Mouse (Mus musculus) spleen, postnatal 36 days (tissue): ENCODE measurements around the gene Il17re.

ENCODE experiments used
- DNase-seq, 2 experiments: peaks; one replicate each; pipeline ENCODE4 v3.0.0; 2022; ENCODE audit warnings: low spot score in 2 of 2, mixed read lengths in 1 of 2

The Il17re gene

DNA sequence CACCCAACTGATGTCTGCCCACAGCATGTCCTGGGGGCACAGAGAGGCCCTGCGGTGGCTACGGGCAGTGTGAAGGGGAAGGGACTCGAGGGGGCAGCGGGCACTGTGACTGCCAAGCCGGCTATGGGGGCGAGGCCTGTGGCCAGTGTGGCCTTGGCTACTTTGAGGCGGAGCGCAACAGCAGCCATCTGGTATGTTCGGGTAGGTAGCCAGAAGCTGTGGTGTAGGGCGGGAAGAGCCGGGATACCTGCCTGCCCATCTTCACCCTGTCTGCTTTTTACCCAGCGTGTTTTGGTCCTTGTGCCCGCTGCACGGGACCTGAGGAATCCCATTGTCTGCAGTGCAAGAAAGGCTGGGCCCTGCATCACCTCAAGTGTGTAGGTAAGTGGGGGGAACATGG is 31.1 kb downstream of the Il17re start:
- no peak for DNase-seq

GRCm38 (mm10) chr6:113492101-113492864 is 34.0 kb downstream of the Il17re start:
- DNase-seq: no peak

- DNase-seq: peak; percentile 84
Observed at GRCm38 (mm10) chr6:113494258-113494788, 36.0 kb downstream of the Il17re start.

DNA sequence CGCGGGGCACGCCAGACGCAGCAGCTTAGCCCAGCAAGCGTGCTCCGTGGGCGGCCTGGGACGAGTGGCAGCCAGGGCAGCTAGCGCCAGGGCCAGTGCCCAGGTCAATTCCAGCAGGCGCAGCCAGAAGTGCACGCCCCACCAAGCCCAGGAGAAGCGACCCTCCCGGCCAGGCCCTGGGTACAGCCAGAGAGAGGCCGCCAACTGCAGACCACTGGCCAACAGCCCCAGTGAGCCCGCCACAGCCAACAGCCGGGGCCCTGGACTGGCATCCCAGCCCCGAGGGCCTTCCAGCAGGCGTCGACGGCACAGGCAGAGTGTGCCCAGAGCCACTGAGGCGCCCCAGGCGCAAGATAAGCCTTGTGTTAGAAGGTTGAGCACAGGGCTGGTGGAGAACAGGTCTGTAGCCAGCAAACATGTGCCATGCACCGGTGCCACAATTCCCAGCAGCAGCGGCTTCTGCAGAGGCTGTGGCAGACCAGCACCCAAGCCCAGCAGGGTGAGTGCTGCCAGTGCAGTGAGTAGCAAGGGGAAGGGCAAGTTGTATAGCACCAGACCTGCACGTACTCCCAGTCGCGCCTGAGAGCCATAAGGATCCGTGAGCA is 36.9 kb downstream of the Il17re start:
- no peak for DNase-seq

GRCm38 (mm10) chr6:113499346-113499745 is 41.1 kb downstream of the Il17re start:
- DNase-seq: no peak

GRCm38 (mm10) chr6:113501388-113502084 is 43.3 kb downstream of the Il17re start, which contains the start of gene Prrt3:
Prrt3 (minus strand) TSS chr6:113501931.
- no peak for DNase-seq

DNA sequence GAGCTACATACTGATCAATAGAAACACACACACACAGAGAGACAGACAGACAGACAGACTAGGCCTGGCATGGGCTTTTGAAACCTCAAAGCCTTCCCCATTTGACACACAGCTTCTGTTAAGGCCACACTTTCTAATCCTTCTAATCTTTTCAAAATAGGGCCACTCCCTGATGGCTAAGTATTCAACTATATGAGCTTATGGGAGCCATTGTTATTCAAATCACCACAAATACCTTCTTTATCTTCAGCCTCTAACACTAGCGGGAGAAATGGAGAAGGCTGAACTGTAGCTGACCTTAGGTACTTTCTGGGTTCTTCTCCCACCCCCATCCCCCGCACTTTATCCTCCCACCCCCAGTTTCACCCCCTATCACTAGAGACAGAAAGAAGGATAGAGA is 44.5 kb downstream of the Il17re start:
- no peak for DNase-seq

- no peak for DNase-seq
Observed at GRCm38 (mm10) chr6:113505689-113506088, 47.4 kb downstream of the Il17re start.

DNA sequence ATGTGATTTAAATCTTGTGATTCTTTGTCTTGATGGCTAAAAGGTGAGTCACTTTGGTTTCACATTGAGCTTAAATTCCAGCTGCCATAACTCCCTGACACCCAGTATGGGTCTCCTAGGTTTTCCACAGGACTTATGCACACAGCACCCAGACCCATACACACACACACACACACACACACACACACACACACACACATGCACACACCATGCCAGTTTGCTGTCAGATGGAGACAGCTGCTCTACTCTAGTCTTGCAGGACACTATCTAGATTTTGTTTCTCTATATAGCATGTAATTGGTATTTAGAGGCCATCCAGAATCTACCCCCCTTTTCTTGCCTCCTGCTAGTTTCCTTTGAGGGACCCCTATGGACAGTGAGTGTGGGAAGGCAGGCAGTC is 48.8 kb downstream of the Il17re start:
- DNase-seq: no peak

- DNase-seq: no peak
Observed at GRCm38 (mm10) chr6:113508272-113508946, 50.1 kb downstream of the Il17re start.

GRCm38 (mm10) chr6:113508947-113509280 is 50.6 kb downstream of the Il17re start:
- no peak for DNase-seq

GRCm38 (mm10) chr6:113513944-113514343 is 55.7 kb downstream of the Il17re start:
- no peak for DNase-seq

- DNase-seq: no peak
Observed at GRCm38 (mm10) chr6:113514600-113514999, 56.3 kb downstream of the Il17re start.

DNA sequence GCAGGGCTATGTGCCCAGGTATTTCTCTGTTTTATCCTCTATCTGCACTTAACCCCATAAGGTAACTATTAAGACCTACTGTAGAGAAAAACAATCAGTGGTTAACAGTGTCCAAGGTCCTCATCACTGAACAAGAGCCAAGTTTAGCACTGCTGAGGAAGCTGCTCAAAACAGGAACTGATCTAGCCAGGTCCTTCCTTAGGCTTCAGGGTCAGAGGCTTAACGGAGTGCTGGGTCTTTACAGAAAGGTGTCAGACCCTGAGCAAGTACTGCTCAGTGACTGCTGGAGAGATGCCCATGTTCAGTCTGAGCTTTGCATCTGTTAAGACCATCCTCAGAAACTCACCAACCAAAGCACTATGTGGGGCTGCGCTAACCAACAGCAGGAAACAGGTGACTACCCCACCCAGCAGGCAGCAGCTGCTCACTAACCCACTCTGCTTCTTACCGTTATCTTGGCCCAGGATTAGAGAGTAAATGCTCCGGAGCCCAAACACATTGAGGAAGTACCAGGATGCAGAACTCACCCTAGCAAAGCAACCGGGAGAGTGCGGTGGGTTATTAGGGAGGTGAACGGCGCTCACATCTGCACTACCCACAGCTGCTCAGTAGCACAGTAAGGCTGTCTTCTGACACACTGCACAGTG is 59.3 kb downstream of the Il17re start:
- DNase-seq: peak; percentile 22 to 28
